Mouse (Mus musculus) myocyte (in vitro differentiated cells): ENCODE results near the gene Gm10322.

ENCODE experiments used
- CEBPB ChIP-seq: IDR thresholded peaks from 2 replicates; pipeline ENCODE4 v1.6.1; 2011; ENCODE audit warnings: mild to moderate bottlenecking, moderate library complexity; ENCODE audit not compliant: poor library complexity, insufficient read depth, severe bottlenecking
- MAX ChIP-seq: IDR thresholded peaks from one replicate; pipeline ENCODE4 v1.6.1; 2011; ENCODE audit warnings: low read depth, mild to moderate bottlenecking, control low read depth
- MYOD1 ChIP-seq, 3 experiments: IDR thresholded peaks; one replicate each; pipeline ENCODE4 v1.6.1; 2011; ENCODE audit warnings: control low read depth in 2 of 3, low read depth in 2 of 3, mild to moderate bottlenecking in 2 of 3, moderate library complexity in 1 of 3; ENCODE audit not compliant: insufficient read length in 2 of 3, control insufficient read depth in 1 of 3
- MYOG ChIP-seq, 3 experiments: IDR thresholded peaks; one replicate each; pipeline ENCODE4 v1.6.1; 2011; ENCODE audit warnings: control low read depth in 2 of 3, low read depth in 2 of 3, mild to moderate bottlenecking in 2 of 3; ENCODE audit not compliant: insufficient read length in 2 of 3, control insufficient read depth in 1 of 3, insufficient read depth in 1 of 3
- POLR2A ChIP-seq: IDR thresholded peaks from one replicate; pipeline ENCODE4 v1.6.1; 2011; ENCODE audit warnings: low read depth, mild to moderate bottlenecking, control low read depth, moderate library complexity; ENCODE audit not compliant: insufficient read length
- POLR2AphosphoS2 ChIP-seq: IDR thresholded peaks from one replicate; pipeline ENCODE4 v1.6.1; 2011; ENCODE audit warnings: low read depth, control low read depth; ENCODE audit not compliant: insufficient read length
- REST ChIP-seq: IDR thresholded peaks from one replicate; pipeline ENCODE4 v1.6.1; 2011; ENCODE audit warnings: mild to moderate bottlenecking, control low read depth, moderate library complexity; ENCODE audit not compliant: insufficient read depth, insufficient read length
- TCF12 ChIP-seq: IDR thresholded peaks from one replicate; pipeline ENCODE4 v1.6.1; 2011; ENCODE audit warnings: mild to moderate bottlenecking, control low read depth; ENCODE audit not compliant: poor library complexity, insufficient read depth, severe bottlenecking
- USF1 ChIP-seq: IDR thresholded peaks from one replicate; pipeline ENCODE4 v1.6.1; 2011; ENCODE audit warnings: low read depth, mild to moderate bottlenecking, control low read depth, moderate library complexity

DNA sequence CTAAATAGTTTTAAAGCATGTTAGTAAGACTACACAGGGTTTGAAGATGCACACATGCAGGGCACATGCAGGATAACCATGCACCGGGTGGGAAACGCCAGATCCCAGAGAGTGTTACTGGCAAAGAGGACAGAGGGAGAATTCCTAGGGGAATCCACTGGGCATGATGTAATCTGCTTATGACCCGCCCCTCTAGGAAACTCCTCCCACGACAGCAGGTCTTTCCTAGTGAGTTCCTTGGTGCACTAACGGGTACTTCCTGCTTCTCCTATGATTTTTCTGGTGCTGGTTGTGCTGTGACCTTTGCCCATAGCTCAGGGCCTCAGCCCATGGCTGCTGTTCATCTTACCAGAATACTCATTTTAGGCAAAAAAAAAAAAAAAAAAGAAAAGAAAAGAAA lies 12.0 kb upstream of the Gm10322 start:
- TF ChIP-seq MAX (no peak), POLR2A (no peak), TCF12 (no peak), POLR2AphosphoS2 (no peak), MYOD1 (IDR thresholded peaks at IDR 0.05; ENCODE audit: control insufficient read depth in 1 of 3, insufficient read length in 2 of 3, low read depth in 2 of 3) (no peak), REST (no peak), CEBPB (no peak), USF1 (no peak), MYOG (IDR thresholded peaks at IDR 0.05; ENCODE audit: control insufficient read depth in 1 of 3, insufficient read depth in 1 of 3, insufficient read length in 2 of 3, low read depth in 2 of 3) (no peak)
